Mouse (Mus musculus) bone marrow, adult 2 months (tissue): ENCODE results near the gene Pimreg. TPM values are rescaled to one million over a fixed set of nuclear protein-coding genes. Genes with fewer than 3 reads are reported as not detected.

Experiments
- H3K27ac ChIP-seq: fragments of 200-500 bp; 2 replicates; pipeline ENCODE4 v1.5.1; 2012; ENCODE audit warnings: low read depth, mild to moderate bottlenecking, control low read depth, inconsistent platforms, low read length; ENCODE audit not compliant: control insufficient read depth, poor library complexity, insufficient read depth
- H3K4me1 ChIP-seq: fragments of 200-500 bp; 2 replicates; pipeline ENCODE4 v1.6.1; 2011; ENCODE audit warnings: low read length; ENCODE audit not compliant: control insufficient read depth, insufficient read depth
- H3K4me3 ChIP-seq: fragments of 200-500 bp; replicated peaks from 2 replicates; pipeline ENCODE3; 2011; ENCODE audit warnings: mild to moderate bottlenecking, low read depth, low read length, control low read depth; ENCODE audit not compliant: control insufficient read depth
- CTCF ChIP-seq: fragments of 200-500 bp; IDR thresholded peaks from 2 replicates; pipeline ENCODE4 v1.5.1; 2011; ENCODE audit warnings: low read length, control low read depth; ENCODE audit not compliant: control insufficient read depth, insufficient read depth
- POLR2A ChIP-seq: fragments of 200-500 bp; IDR thresholded peaks from 2 replicates; pipeline ENCODE4 v1.6.1; 2011; ENCODE audit warnings: low read depth, mild to moderate bottlenecking, control low read depth, low read length, borderline replicate concordance; ENCODE audit not compliant: control insufficient read depth
- WGBS: fragments of 180-500 bp; shearing (Covaris S2); methylation state at CpG from one replicate; pipeline ENCODE4 v1.1.7; 2018; 5-methylcytosine and 5-hydroxymethylcytosine counted together
- polyA plus RNA-seq: library from polyadenylated mRNA; stranded (reverse); fragments of >200 nt; gene quantifications from 2 replicates; pipeline ENCODE4 v1.2.4, GENCODE M21; 2011; ENCODE audit warnings: low replicate concordance; ENCODE audit not compliant: missing spikeins, insufficient read depth, insufficient read length

Gene Pimreg
- polyA plus RNA-seq, 1 experiment, result 14.0 TPM

DNA sequence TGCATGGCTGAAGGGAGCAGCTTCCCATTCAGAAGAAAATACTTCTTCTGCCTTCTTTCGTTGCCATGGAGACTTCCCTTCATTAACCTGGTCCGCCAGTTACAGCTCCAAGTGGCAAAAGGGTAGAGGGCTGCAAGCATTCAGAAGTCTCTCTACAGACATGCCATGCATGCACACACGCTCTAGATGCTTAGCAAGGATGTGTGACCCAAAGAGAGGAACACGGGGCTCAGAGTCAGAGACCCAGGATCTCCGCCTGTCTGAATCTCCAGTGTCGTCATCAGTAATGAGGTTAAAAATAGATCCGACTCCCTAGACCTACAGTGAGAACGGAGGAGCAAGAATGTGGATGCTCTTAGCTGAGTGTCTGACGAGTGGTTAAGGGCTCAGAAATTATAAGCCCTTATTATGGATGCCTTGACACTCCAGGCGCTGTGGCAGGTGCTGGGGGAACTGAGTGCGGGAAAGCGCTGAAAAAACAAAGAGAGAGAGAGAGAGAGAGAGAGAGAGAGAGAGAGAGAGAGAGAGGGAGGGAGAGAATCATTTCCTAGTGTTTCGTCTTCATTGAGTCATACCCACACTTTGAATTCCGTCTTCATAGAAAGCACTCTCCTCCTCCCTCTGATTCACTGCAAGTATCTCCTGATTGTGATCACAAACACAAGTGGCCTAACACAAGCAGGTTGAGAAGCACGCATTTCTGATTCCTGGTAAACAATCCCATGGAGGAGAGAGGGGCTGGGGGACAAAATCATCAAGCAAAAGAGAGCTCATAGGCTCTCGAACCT is 2.0 kb upstream of the Pimreg start:
- Histone ChIP-seq H3K4me1 (peaks cover 2% of the 10 kb centered on the region; the same call in 1 of the 2 replicates), H3K27ac (no peak overlapping the region), H3K4me3 (no peak overlapping the region)
- TF ChIP-seq CTCF (no peak), POLR2A (no peak)
- 73% methylated on average over 16 of the region's 16 CpGs for WGBS

DNA sequence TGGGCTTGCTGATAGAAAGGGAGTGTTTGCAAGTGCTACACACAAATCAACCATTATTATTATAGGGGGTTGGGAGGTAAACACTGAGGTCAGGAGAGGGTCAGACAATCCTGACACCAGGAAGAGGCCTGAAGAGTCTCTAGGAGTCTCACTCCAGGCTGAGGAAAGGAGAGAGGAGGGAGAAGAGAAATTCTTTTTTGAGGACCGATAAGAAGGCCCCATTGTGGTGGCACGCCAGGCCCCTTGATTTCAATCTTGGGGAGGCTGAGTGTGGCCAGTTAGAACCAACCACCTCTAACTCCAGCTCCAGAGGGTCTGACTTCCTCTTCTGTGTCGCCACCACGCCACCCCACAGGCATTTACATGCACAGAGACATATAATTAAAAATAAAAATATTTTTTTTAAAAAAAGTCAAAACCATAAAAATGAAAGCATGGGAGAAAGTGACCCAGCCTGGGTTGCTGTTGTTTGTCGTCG is 503 bp upstream of the Pimreg start:
- Histone ChIP-seq H3K4me1 (peaks cover 2% of the 10 kb centered on the region; the same call in 1 of the 2 replicates), H3K27ac (peak overlapping the region; percentile 68; the same call in 1 of the 2 replicates), H3K4me3 (peak overlapping the region; percentile 97)
- WGBS, result 4% methylated on average over 6 of the region's 6 CpGs
- TF ChIP-seq POLR2A (no peak), CTCF (no peak)

DNA sequence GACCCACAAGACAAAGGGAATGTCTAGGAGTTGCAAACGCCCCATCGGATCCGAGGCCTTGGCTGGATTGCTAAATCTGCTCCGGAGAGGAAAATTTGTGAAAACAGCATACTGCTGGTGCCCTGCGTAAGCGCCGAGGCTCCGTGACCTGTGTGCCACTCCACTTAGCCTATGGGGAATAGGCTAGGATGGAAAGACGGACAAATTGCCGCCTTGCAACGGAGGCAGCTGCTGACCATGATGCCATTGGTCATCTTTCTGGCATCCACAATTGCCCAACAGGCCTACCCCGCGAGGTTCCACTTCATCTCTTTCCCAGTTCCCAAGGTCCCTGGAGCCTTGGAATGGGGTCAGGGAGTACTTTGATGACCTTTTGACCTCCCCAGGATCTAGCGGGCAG is 799 bp downstream of the Pimreg start:
- 9% methylated on average over 14 of the region's 14 CpGs for WGBS
- Histone ChIP-seq H3K4me3 (peak overlapping the region; percentile 97), H3K4me1 (peaks cover 2% of the 10 kb centered on the region; the same call in 1 of the 2 replicates), H3K27ac (no peak overlapping the region)
- TF ChIP-seq POLR2A (no peak), CTCF (no peak)

DNA sequence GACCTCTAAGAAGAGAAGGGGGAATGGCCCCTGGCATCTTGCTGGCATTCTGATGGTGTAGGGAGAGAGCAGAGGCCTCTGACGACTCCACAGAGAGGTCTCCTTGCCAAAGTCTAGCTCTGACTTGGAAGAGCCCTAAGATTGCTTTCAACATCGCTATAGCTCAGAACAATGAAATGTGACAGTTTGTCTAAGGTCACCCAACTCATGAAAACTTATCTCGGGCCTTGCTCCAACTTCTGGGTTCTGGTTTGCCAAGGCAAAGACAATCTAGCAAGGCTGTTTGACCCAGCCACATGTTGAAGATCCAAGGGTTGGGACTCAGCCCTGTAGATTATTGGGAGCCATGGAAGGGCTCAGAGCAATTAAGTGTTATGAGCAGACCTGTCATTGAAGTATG is 2.4 kb downstream of the Pimreg start:
- Histone ChIP-seq H3K4me1 (peaks cover 2% of the 10 kb centered on the region; the same call in 1 of the 2 replicates), H3K4me3 (no peak overlapping the region), H3K27ac (no peak overlapping the region)
- 73% methylated on average over 3 of the region's 3 CpGs for WGBS
- TF ChIP-seq CTCF (no peak), POLR2A (no peak)

DNA sequence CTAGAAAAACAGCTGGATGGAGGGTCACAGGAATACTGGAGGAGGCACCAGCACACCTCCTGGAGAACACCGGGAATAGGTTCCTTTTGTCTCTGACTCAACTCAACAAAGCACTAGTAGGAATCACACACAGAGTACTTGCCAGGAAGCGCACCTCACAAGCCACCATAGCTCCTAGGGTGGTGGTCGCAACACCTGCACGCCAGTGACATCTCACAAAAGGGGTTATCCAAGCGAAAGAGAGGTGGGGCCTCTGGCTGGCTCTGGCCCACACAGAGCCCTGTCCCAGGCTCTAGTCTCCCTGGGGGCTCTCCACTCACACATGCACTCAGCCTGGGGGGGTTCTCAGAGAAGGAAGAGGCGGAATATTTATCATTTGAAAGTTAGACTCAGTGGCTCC is 6.9 kb downstream of the Pimreg start:
- Histone ChIP-seq H3K27ac (no peak overlapping the region), H3K4me3 (no peak overlapping the region), H3K4me1 (no peaks in the 10 kb centered on the region; the same call in 1 of the 2 replicates)
- WGBS, result 77% methylated on average over 6 of the region's 6 CpGs
- TF ChIP-seq CTCF (no peak), POLR2A (no peak)

DNA sequence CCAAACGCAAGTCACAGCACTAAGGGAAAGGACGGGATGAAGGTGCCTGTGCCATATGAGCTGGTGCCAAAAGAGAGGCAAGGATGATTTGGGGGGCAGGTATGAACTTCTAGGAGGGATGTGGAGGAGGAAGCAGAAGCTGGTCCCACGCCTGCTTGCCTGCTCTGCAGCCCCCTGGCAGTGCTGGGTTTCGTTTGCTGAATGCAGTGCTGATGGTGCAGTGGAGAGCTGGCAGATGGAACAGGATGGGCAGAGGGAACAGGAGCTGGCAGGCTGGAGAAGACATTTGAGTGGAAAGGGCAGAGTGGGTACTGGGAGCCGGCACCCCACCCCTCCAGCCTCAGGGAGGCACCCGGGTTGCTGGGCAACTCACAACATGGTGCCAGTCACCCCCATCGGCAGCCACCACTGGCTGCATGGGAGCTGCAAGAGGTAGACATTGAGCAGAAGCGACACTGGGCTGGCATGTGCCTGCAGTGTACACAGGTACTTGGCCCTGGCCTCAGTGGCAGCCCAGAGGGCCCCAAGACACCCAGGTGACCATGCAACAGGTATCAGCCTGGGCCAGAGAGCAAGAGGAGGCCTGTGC is 7.4 kb downstream of the Pimreg start:
- H3K4me1 ChIP-seq, result no peaks in the 10 kb centered on the region; the same call in 1 of the 2 replicates
- no peak overlapping the region for H3K27ac ChIP-seq
- H3K4me3 ChIP-seq, result no peak overlapping the region
- WGBS, result 84% methylated on average over 8 of the region's 8 CpGs
- TF ChIP-seq CTCF (no peak), POLR2A (no peak)

DNA sequence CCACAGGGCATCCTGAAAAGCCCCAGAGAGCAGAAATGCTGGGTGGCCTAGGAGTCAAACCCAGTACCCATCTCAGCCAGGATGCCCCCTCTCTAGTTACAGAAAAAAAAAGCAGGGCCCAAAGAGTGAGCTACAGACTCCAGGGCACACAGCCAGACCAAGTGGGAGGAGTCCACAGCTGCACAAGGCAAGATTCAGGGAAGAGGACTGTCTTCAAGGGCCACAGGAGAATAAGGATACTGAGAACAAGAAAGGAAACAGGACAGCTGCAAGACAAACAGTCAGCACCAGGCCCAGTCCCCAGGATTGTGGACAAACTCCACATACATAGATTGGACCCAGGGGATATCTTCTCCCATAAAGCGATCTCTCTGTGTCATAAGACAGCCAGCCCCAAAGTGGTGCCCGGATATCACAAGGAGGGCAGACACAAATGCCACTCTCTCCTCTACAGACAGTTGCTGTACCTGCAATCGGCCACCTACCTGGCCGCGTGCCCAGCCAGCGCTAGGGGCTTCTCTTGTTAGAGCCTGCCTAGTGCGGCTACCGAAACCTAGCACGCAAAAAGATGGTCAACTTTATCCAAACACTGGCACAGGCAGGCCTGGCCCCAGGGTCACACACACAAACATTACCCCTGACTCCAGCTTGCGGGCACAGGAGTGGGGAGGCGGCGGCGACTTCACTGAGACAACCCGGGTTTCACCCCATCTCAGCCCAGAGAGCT is 8.5 kb downstream of the Pimreg start:
- no peak for TF ChIP-seq POLR2A
- TF ChIP-seq CTCF, result no peak
- Histone ChIP-seq H3K4me1 (no peaks in the 10 kb centered on the region; the same call in 1 of the 2 replicates), H3K27ac (no peak overlapping the region), H3K4me3 (no peak overlapping the region)
- WGBS, result 42% methylated on average over 14 of the region's 14 CpGs
